ENCODE assay signal across 25 mouse cellular contexts in genomic region chr14:122303821-122304220, GRCm38 (mm10).
"Had no signal": no experiment of that assay in that cellular context is flagged by ENCODE, and none has a peak within 500 bp of the region (broad histone marks: within the 10 kb centered on the region; RNA-seq: fewer than 3 reads in every experiment).

No protein-coding gene starts in this region.

- DNase-seq: gastrocnemius, adult 2 months; gastrocnemius, postnatal 10 days; gastrocnemius, postnatal 25 days; heart, adult 18-20 months; heart, postnatal 10 days; heart, postnatal 4 days; kidney, adult 18-20 months; kidney, adult 8-10 months; kidney, postnatal 10 days; kidney, postnatal 25 days; kidney, postnatal 4 days; liver; liver, embryonic 13.5 days had no signal

- H3K4me2 ChIP-seq: heart, embryonic 12.5 days; hindbrain, embryonic 12.5 days; hindbrain, embryonic 14.5 days; intestine, embryonic 15.5 days; liver, embryonic 11.5 days; liver, embryonic 13.5 days had no signal

- H3K9me3 ChIP-seq: heart, embryonic 10.5 days; heart, embryonic 12.5 days; hindbrain, embryonic 10.5 days; hindbrain, embryonic 12.5 days; intestine, embryonic 15.5 days; liver, embryonic 13.5 days had no signal

- ATAC-seq: hindbrain, embryonic 16.5 days; inflammation-experienced regulatory T-cells, adult 6 months; intestine, embryonic 15.5 days; intestine, postnatal 0 days had no signal

- H3K4me1 ChIP-seq: heart, embryonic 10.5 days; heart, embryonic 12.5 days; intestine, embryonic 15.5 days; liver, embryonic 13.5 days had no signal

- H3K9ac ChIP-seq: heart, embryonic 12.5 days; hindbrain, embryonic 12.5 days; hindbrain, embryonic 14.5 days; intestine, embryonic 15.5 days; liver, embryonic 13.5 days had no signal

- H3K27ac ChIP-seq: gastrocnemius, adult 2 months; heart, embryonic 10.5 days; hindbrain, embryonic 10.5 days; hindbrain, embryonic 12.5 days; hindbrain, embryonic 14.5 days; intestine, embryonic 15.5 days; layer of hippocampus, adult 2 months; left cerebral cortex, adult 2 months; liver, embryonic 13.5 days had no signal

- H3K4me3 ChIP-seq: gastrocnemius, adult 2 months; heart, embryonic 10.5 days; heart, embryonic 12.5 days; hindbrain, embryonic 10.5 days; hindbrain, embryonic 12.5 days; intestine, embryonic 15.5 days; layer of hippocampus, adult 2 months; left cerebral cortex, adult 2 months; liver, embryonic 13.5 days had no signal

- H3K27me3 ChIP-seq: hindbrain, embryonic 12.5 days; intestine, embryonic 15.5 days; liver, embryonic 13.5 days had no signal

- H3K36me3 ChIP-seq: heart, embryonic 10.5 days; heart, embryonic 12.5 days; hindbrain, embryonic 10.5 days; hindbrain, embryonic 12.5 days; intestine, embryonic 15.5 days; liver, embryonic 13.5 days had no signal
